Mouse (Mus musculus) thymus, postnatal 10 days (tissue): ENCODE measurements around the gene Tank.

Experiments
- DNase-seq, 2 experiments: peaks; one replicate each; pipeline ENCODE4 v3.0.0; 2021; ENCODE audit warnings: low spot score in 2 of 2

Gene Tank

GRCm38 (mm10) chr2:61578433-61578832 lies at the start of gene Tank:
TSS of gene Tank (plus strand) at chr2:61578585.
- DNase-seq = no peak

GRCm38 (mm10) chr2:61532326-61532725 lies 46.1 kb upstream of the Tank start:
- no peak for DNase-seq

- no peak for DNase-seq
Measured at GRCm38 (mm10) chr2:61533131-61533530, 45.3 kb upstream of the Tank start.

GRCm38 (mm10) chr2:61536901-61537300 lies 41.5 kb upstream of the Tank start:
- no peak for DNase-seq

GRCm38 (mm10) chr2:61539378-61539777 lies 39.0 kb upstream of the Tank start:
- no peak for DNase-seq

- no peak for DNase-seq
Measured at GRCm38 (mm10) chr2:61542426-61542825, 36.0 kb upstream of the Tank start.

GRCm38 (mm10) chr2:61545666-61546065 lies 32.7 kb upstream of the Tank start:
- no peak for DNase-seq

- DNase-seq = no peak
Measured at GRCm38 (mm10) chr2:61548021-61548420, 30.4 kb upstream of the Tank start.

GRCm38 (mm10) chr2:61551680-61552079 lies 26.7 kb upstream of the Tank start:
- DNase-seq = no peak

GRCm38 (mm10) chr2:61555367-61555766 lies 23.0 kb upstream of the Tank start:
- no peak for DNase-seq

GRCm38 (mm10) chr2:61555825-61556224 lies 22.6 kb upstream of the Tank start:
- no peak for DNase-seq

- no peak for DNase-seq
Measured at GRCm38 (mm10) chr2:61556639-61557038, 21.7 kb upstream of the Tank start.

- DNase-seq = no peak
Measured at GRCm38 (mm10) chr2:61557848-61558471, 20.4 kb upstream of the Tank start.

GRCm38 (mm10) chr2:61561058-61561457 lies 17.3 kb upstream of the Tank start:
- DNase-seq = no peak

- no peak for DNase-seq
Measured at GRCm38 (mm10) chr2:61563202-61563601, 15.2 kb upstream of the Tank start.

GRCm38 (mm10) chr2:61567045-61567783 lies 11.2 kb upstream of the Tank start:
- DNase-seq = no peak

GRCm38 (mm10) chr2:61569181-61569580 lies 9.2 kb upstream of the Tank start:
- DNase-seq = no peak

- DNase-seq = no peak
Measured at GRCm38 (mm10) chr2:61571343-61571955, 6.9 kb upstream of the Tank start.

- DNase-seq = no peak
Measured at GRCm38 (mm10) chr2:61576497-61576896, 1.9 kb upstream of the Tank start.

GRCm38 (mm10) chr2:61576928-61577695 lies 1.3 kb upstream of the Tank start:
- DNase-seq = no peak

- DNase-seq = no peak
Measured at GRCm38 (mm10) chr2:61577696-61578062, 706 bp upstream of the Tank start.

GRCm38 (mm10) chr2:61579501-61579990 lies 1.2 kb downstream of the Tank start:
- DNase-seq = no peak
